Mouse (Mus musculus) embryo, embryonic 10 days (tissue): ENCODE data around the gene 9230113P08Rik.
"Not testable (repeated sequence)": the region's sequence is repeated elsewhere in the genome, so short reads cannot be mapped to it uniquely, and the experiment has no call there.

Source experiments
- DNase-seq: peaks from one replicate; pipeline ENCODE4 v3.0.0-alpha.2; 2015; ENCODE audit warnings: low spot score

9230113P08Rik gene

DNA sequence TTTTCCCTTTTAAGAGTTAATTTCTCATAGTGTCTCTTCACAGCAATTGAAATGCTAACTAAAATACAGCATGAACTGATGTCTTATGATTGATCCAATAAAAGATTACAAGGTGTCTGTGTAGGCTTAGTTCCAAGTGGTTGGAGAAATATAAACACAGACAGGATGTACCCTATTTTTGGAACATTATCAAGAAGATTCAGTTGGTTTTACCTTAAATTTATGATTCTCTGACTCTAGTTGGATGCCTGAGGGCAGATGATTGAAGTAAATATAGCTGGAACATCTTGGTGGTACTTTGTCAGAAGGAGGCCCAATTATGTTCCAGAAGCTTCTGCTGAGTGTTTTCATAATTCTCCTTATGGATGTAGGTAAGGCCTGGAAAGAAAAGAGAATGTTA is at the start of gene 9230113P08Rik:
Gene 9230113P08Rik (plus strand): TSS at position 301 of the 400 bp plus-strand sequence.
- DNase-seq = not testable (repeated sequence)

DNA sequence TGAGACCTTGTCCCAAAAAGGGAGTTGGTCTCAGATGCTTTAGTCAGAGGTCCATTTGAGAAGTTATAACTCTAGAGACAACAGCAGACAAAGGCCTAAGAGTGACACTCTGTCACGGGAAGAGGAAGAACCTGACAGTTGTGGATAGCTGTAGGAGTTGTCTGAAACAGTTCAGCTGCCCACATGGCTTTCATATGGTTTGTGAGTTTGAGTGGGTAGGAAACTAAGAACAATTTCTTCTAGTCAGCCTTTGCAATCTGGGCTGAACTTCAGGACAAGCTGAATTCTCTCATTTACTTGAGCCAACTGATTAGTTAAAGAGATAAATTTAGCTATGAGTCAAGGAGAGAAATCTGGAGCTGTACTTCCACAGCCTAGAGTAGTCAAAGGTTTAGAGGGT is 15.1 kb upstream of the 9230113P08Rik start:
- DNase-seq = not testable (repeated sequence)

DNA sequence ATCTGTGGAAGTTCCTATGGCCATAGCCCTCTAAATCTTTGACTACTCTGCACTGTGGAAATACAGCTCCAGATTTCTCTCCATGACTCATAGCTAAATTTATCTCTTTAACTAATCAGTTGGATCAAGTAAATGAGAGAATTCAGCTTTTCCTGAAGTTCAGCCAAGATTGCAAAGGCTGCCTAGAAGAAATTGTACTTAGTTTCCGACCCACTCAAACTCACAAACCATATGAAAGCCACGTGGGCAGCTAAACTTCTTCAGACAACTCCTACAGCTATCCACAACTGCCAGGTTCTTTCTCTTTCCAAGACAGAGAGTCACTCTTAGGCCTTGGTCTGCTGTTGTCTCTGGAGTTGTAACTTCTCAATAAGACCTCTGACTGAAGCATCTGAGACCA is 3.7 kb upstream of the 9230113P08Rik start:
- DNase-seq = no peak

DNA sequence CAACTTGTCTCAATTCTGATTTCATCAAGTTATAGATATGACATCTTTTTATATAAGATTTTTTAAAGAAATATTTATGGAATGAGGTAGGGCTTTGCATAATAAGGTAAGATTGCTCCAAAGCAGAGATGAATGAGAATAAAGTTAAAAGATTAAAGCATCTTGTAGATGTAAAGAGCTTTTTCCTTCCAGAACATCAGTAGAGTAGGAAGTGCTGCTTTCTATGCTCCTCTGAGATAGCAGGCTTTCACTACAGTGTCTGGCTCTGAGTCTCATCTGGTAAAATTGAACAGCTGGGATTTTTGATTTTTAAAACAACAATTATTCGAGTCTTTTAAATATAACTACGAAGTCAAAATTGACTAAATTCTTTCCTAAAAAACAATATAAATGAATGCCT is 22.6 kb downstream of the 9230113P08Rik start:
- DNase-seq = no peak
